ENCODE assay signal across 9 mouse cellular contexts in the genomic region with DNA sequence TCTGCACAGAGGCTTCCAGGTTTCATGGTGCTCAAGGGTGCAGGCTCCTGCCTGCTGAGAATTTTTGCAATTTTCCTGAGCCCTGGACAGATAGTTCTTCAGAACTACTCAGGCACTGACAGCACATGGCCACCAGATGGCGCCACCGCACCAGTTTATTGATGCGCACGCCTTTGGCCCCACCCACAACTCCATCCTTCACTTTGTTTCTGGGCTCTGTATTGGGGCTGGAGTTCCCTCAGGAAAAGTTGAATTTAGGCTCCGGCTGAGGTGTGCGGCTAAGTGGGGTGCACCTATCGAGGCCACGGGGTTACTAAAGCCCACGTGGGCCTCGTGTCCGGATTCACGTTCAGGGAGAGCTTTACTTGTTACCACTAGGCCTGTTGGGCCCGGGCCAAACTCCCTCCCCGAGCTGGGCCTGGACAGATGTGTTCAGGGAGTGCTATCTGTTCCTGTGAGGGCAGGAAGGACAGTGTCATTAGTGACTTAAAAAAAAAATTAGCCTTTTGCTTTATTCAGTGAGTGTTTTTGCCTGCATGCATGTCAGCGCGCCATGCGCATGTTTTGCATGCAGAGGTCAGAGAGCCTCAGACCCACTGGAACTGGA. TPM values are rescaled to one million over a fixed set of nuclear protein-coding genes. Genes with fewer than 3 reads are reported as not detected.
DNase-seq lines count a peak whose midpoint lies in the region; ATAC-seq and TF ChIP-seq lines count a peak whose summit lies in the region.
"Had no signal": no experiment of that assay in that cellular context is flagged by ENCODE, and none has a peak within 500 bp of the region (broad histone marks: within the 10 kb centered on the region; RNA-seq: fewer than 3 reads in every experiment).

No protein-coding gene starts in this region.

- 28% methylated on average over 17 of the region's 17 CpGs for WGBS in embryonic facial prominence, embryonic 15.5 days
- 25% methylated on average over 17 of the region's 17 CpGs for WGBS in limb, embryonic 15.5 days

- H3K4me3 ChIP-seq in embryonic facial prominence, embryonic 15.5 days (replicated peaks) = peak overlapping the region; percentile 20; the same call in 1 of the 2 replicates
- H3K4me3 ChIP-seq in limb, embryonic 15.5 days = peak overlapping the region; percentile 20
- no peak overlapping the region for H3K4me3 ChIP-seq in myocyte
- H3K4me3 ChIP-seq: erythroblast, embryonic 14.5 days had no signal

- H3K79me2 ChIP-seq in myocyte (ENCODE audit: control insufficient read depth, insufficient read depth) = no peaks in the 10 kb centered on the region

- no peaks in the 10 kb centered on the region for H3K27me3 ChIP-seq in embryonic facial prominence, embryonic 15.5 days
- no peaks in the 10 kb centered on the region for H3K27me3 ChIP-seq in limb, embryonic 15.5 days
- no peaks in the 10 kb centered on the region for H3K27me3 ChIP-seq in myocyte (ENCODE audit: control insufficient read depth, insufficient read depth, insufficient read length)

- no peaks in the 10 kb centered on the region for H3K9me3 ChIP-seq in embryonic facial prominence, embryonic 15.5 days (replicated peaks)
- no peaks in the 10 kb centered on the region for H3K9me3 ChIP-seq in limb, embryonic 15.5 days

- no peak for TF ChIP-seq POLR2A in myocyte (IDR thresholded peaks at IDR 0.05; ENCODE audit: insufficient read length, low read depth)

- H3K4me1 ChIP-seq in embryonic facial prominence, embryonic 15.5 days = peaks cover 26% of the 10 kb centered on the region
- peaks cover 8% of the 10 kb centered on the region for H3K4me1 ChIP-seq in limb, embryonic 15.5 days

- DNase-seq in CD4-positive helper T cell, adult 2 months (ENCODE audit: low read depth, low spot score) = peak; percentile 61
- DNase-seq in brain, adult 2 months (ENCODE audit: low read depth, low spot score) = peak; percentile 90
- peak; percentile 60 to 79 for DNase-seq in heart, adult 9 months (ENCODE audit: low spot score in 2 of 2)
- peak; percentile 78 for DNase-seq in kidney, adult 9 months
- peak; percentile 22 to 49 for DNase-seq in spleen, postnatal 36 days (ENCODE audit: low spot score in 2 of 2)

- peak overlapping the region; percentile 44 for H3K4me2 ChIP-seq in embryonic facial prominence, embryonic 15.5 days (replicated peaks)
- peak overlapping the region; percentile 48 for H3K4me2 ChIP-seq in limb, embryonic 15.5 days
- peak overlapping the region; percentile 30 for H3K4me2 ChIP-seq in myocyte (ENCODE audit: low read depth)

- no peak for ATAC-seq in embryonic facial prominence, embryonic 15.5 days (ENCODE audit: insufficient number of reproducible peaks, low FRiP score, low TSS enrichment, low read depth)
- peak; percentile 42; the same call in 1 of the 2 replicates for ATAC-seq in limb, embryonic 15.5 days (ENCODE audit: insufficient number of reproducible peaks, low FRiP score, low TSS enrichment, low read depth)

- H3K36me3 ChIP-seq in embryonic facial prominence, embryonic 15.5 days = peaks cover 5% of the 10 kb centered on the region; the same call in 1 of the 2 replicates
- H3K36me3 ChIP-seq in limb, embryonic 15.5 days = peaks cover 24% of the 10 kb centered on the region
- H3K36me3 ChIP-seq in myocyte (ENCODE audit: control insufficient read depth, insufficient read depth) = no peaks in the 10 kb centered on the region

- H3K27ac ChIP-seq in embryonic facial prominence, embryonic 15.5 days (replicated peaks) = peak overlapping the region; percentile 55; the same call in 1 of the 2 replicates
- no peak overlapping the region for H3K27ac ChIP-seq in limb, embryonic 15.5 days

- H3ac ChIP-seq in myocyte (ENCODE audit: control insufficient read depth, insufficient read length) = no peak overlapping the region

- H3K9ac ChIP-seq in embryonic facial prominence, embryonic 15.5 days = no peak overlapping the region
- H3K9ac ChIP-seq in limb, embryonic 15.5 days = no peak overlapping the region

TF ChIP-seq in myocyte, 11 proteins besides CTCF, POLR2A, EP300 and RAD21:
- peak; percentile 49 for TF ChIP-seq POLR2AphosphoS2 (IDR thresholded peaks at IDR 0.05; ENCODE audit: insufficient read length, low read depth)
- TF ChIP-seq MYOG (IDR thresholded peaks at IDR 0.05; ENCODE audit: control insufficient read depth in 1 of 3, insufficient read depth in 1 of 3, insufficient read length in 2 of 3, low read depth in 2 of 3) = no peak

RNA-seq across cellular contexts. Expression of a gene that starts 15.2 kb away (rescaled TPM):
- 9.9 and 11.8 TPM in 2 replicates for polyA plus RNA-seq in embryonic facial prominence, embryonic 15.5 days (2015; fragmentation: Nextera tagmentation; extraction: Ambion mirVana)
- 9.8 and 9.9 TPM in 2 replicates for polyA plus RNA-seq in limb, embryonic 15.5 days (2015; fragmentation: Nextera tagmentation; extraction: Ambion mirVana)
- polyA plus RNA-seq in myocyte (2012; fragmentation: generic; extraction: Trizol) = 9.8 TPM

RNA-seq across cellular contexts. Expression of a gene that starts 50.9 kb away (rescaled TPM):
- polyA plus RNA-seq in embryonic facial prominence, embryonic 15.5 days (2015; fragmentation: Nextera tagmentation; extraction: Ambion mirVana) = 0.05 and 0.13 TPM in 2 replicates
- polyA plus RNA-seq in limb, embryonic 15.5 days (2015; fragmentation: Nextera tagmentation; extraction: Ambion mirVana) = 0.05 and 0.09 TPM in 2 replicates
- 0.02 TPM for polyA plus RNA-seq in myocyte (2012; fragmentation: generic; extraction: Trizol)
- polyA plus RNA-seq: erythroblast, embryonic 14.5 days had no signal

Comparison
In these comparisons a context has a peak if more than half of its experiments do, and no peak if none do; other contexts are left out.
1. DNase-seq: peak in every context shown above with its lines; median percentile 90 in brain, adult 2 months; 78 in kidney, adult 9 months; 70 in heart, adult 9 months; 61 in CD4-positive helper T cell, adult 2 months; 36 in spleen, postnatal 36 days.